Comparison of ENCODE assay signal across 12 mouse cellular contexts in the genomic region with DNA sequence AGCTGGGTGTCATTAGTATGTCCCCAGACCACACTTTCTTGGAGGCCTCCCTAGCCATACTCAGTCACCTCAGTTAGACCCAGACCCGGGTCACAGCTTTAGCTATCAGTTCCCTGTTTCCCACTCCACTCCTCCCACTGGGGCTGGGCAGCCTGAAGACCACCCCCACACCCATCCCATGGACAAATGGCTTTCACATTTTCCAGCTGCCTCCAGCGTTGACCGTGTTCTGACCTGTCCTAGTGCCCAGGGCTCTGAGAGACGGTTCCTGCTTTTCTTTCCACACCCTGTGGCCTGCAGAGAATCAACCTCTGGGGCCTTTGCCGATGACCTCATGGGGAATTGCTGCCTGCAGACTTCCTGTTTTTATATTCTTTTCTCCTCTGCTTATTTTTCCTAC. TPM values are rescaled to one million over a fixed set of nuclear protein-coding genes. Genes with fewer than 3 reads are reported as not detected.
A peak's percentile ranks its signal among the peaks of the same experiment; 100 is the strongest.
DNase-seq lines count a peak whose midpoint lies in the region; ATAC-seq and TF ChIP-seq lines count a peak whose summit lies in the region.
"Had no signal": no experiment of that assay in that cellular context is flagged by ENCODE, and none has a peak within 500 bp of the region (broad histone marks: within the 10 kb centered on the region; RNA-seq: fewer than 3 reads in every experiment).

No protein-coding gene starts in this region.

- H3K4me3 ChIP-seq in forebrain, embryonic 11.5 days (ENCODE audit: low read depth, low read length), result no peak overlapping the region
- H3K4me3 ChIP-seq in forebrain, embryonic 16.5 days (replicated peaks; ENCODE audit: low read length), result no peak overlapping the region
- H3K4me3 ChIP-seq in heart, embryonic 12.5 days, result no peak overlapping the region
- H3K4me3 ChIP-seq: hindbrain, embryonic 15.5 days; liver, embryonic 13.5 days had no signal

- peak; percentile 53 for DNase-seq in forebrain, embryonic 11.5 days (ENCODE audit: low spot score)
- DNase-seq in brain, embryonic 14.5 days (ENCODE audit: low read depth), result peak; percentile 21
- peak; percentile 26 to 51 for DNase-seq in kidney, postnatal 25 days
- no peak for DNase-seq in thymus, postnatal 0 days (ENCODE audit: low spot score)
- no peak for DNase-seq in layer of hippocampus, adult 9-11 months
- DNase-seq in adrenal gland, adult 18-20 months (ENCODE audit: low spot score in 2 of 2), result no peak
- DNase-seq: cerebellum, postnatal 14 days; liver, embryonic 13.5 days; thymus, postnatal 25 days had no signal

- no peak overlapping the region for H3K27ac ChIP-seq in forebrain, embryonic 11.5 days (ENCODE audit: low read depth, low read length)
- H3K27ac ChIP-seq in forebrain, embryonic 16.5 days (ENCODE audit: low read length), result no peak overlapping the region
- H3K27ac ChIP-seq in heart, embryonic 12.5 days (ENCODE audit: poor library complexity, severe bottlenecking), result peak overlapping the region; percentile 89
- H3K27ac ChIP-seq: hindbrain, embryonic 15.5 days; liver, embryonic 13.5 days had no signal

- no peak overlapping the region for H3K9ac ChIP-seq in forebrain, embryonic 11.5 days (ENCODE audit: low read length)
- no peak overlapping the region for H3K9ac ChIP-seq in forebrain, embryonic 16.5 days (replicated peaks; ENCODE audit: low read depth, low read length)
- H3K9ac ChIP-seq in heart, embryonic 12.5 days, result no peak overlapping the region
- H3K9ac ChIP-seq: hindbrain, embryonic 15.5 days; liver, embryonic 13.5 days had no signal

- TF ChIP-seq CTCF in brain, embryonic 14.5 days (IDR thresholded peaks at IDR 0.05; ENCODE audit: borderline replicate concordance, extremely low read depth, insufficient read depth, insufficient read length), result no peak

- no peak for TF ChIP-seq POLR2A in brain, embryonic 14.5 days (IDR thresholded peaks at IDR 0.05; ENCODE audit: borderline replicate concordance, extremely low read depth, insufficient read depth, insufficient read length, poor library complexity, severe bottlenecking)

- H3K4me2 ChIP-seq in forebrain, embryonic 11.5 days (ENCODE audit: low read depth, low read length, severe bottlenecking), result no peak overlapping the region
- H3K4me2 ChIP-seq in forebrain, embryonic 16.5 days (ENCODE audit: low read length), result no peak overlapping the region
- peak overlapping the region; percentile 27; the same call in 1 of the 2 replicates for H3K4me2 ChIP-seq in heart, embryonic 12.5 days
- H3K4me2 ChIP-seq: hindbrain, embryonic 15.5 days; liver, embryonic 13.5 days had no signal

- no peaks in the 10 kb centered on the region for H3K36me3 ChIP-seq in forebrain, embryonic 11.5 days (ENCODE audit: control insufficient read depth, insufficient read depth, low read length)
- no peaks in the 10 kb centered on the region for H3K36me3 ChIP-seq in forebrain, embryonic 16.5 days (ENCODE audit: control insufficient read depth, insufficient read depth)
- no peaks in the 10 kb centered on the region for H3K36me3 ChIP-seq in heart, embryonic 12.5 days
- H3K36me3 ChIP-seq: hindbrain, embryonic 15.5 days; liver, embryonic 13.5 days had no signal

- no peaks in the 10 kb centered on the region for H3K4me1 ChIP-seq in forebrain, embryonic 11.5 days (replicated peaks; ENCODE audit: control insufficient read depth, insufficient read depth, low read length)
- no peaks in the 10 kb centered on the region for H3K4me1 ChIP-seq in forebrain, embryonic 16.5 days (replicated peaks; ENCODE audit: control insufficient read depth, insufficient read depth, low read length)
- H3K4me1 ChIP-seq in heart, embryonic 12.5 days (replicated peaks), result peaks cover 37% of the 10 kb centered on the region
- H3K4me1 ChIP-seq: hindbrain, embryonic 15.5 days had no signal

- no peaks in the 10 kb centered on the region for H3K27me3 ChIP-seq in forebrain, embryonic 11.5 days (ENCODE audit: control insufficient read depth, insufficient read depth, low read length)
- no peaks in the 10 kb centered on the region for H3K27me3 ChIP-seq in forebrain, embryonic 16.5 days (replicated peaks; ENCODE audit: control insufficient read depth, insufficient read depth, low read length)
- H3K27me3 ChIP-seq in heart, embryonic 12.5 days (replicated peaks), result no peaks in the 10 kb centered on the region
- H3K27me3 ChIP-seq: hindbrain, embryonic 15.5 days; liver, embryonic 13.5 days had no signal

- 62% methylated on average over 5 of the region's 5 CpGs for WGBS in forebrain, embryonic 11.5 days
- WGBS in forebrain, embryonic 16.5 days, result 72% methylated on average over 5 of the region's 5 CpGs
- WGBS in heart, embryonic 12.5 days, result 5% methylated on average over 5 of the region's 5 CpGs

- ATAC-seq in forebrain, embryonic 11.5 days (replicated peaks; ENCODE audit: low FRiP score), result no peak
- ATAC-seq in forebrain, embryonic 16.5 days, result no peak
- ATAC-seq in heart, embryonic 12.5 days (ENCODE audit: insufficient number of reproducible peaks, low FRiP score), result peak; percentile 89

- no peaks in the 10 kb centered on the region for H3K9me3 ChIP-seq in forebrain, embryonic 11.5 days (ENCODE audit: control insufficient read depth, low read length)
- no peaks in the 10 kb centered on the region for H3K9me3 ChIP-seq in forebrain, embryonic 16.5 days (ENCODE audit: control insufficient read depth, low read length)
- no peaks in the 10 kb centered on the region; the same call in 1 of the 2 replicates for H3K9me3 ChIP-seq in heart, embryonic 12.5 days (replicated peaks)
- H3K9me3 ChIP-seq: hindbrain, embryonic 15.5 days; liver, embryonic 13.5 days had no signal

RNA-seq across cellular contexts. Expression of a gene that starts 36.5 kb away (rescaled TPM):
- 25.2 and 25.6 TPM in 2 replicates for polyA plus RNA-seq in forebrain, embryonic 11.5 days (2014; fragmentation: Nextera tagmentation; extraction: Ambion mirVana)
- 15.0 and 21.2 TPM in 2 replicates for polyA plus RNA-seq in forebrain, embryonic 16.5 days (2015; fragmentation: Nextera tagmentation; extraction: Ambion mirVana)
- 9.2 and 18.2 TPM in 2 replicates for polyA plus RNA-seq in brain, embryonic 14.5 days (2012; rRNA removed)
- polyA plus RNA-seq in heart, embryonic 12.5 days (2016; fragmentation: Nextera tagmentation; extraction: Ambion mirVana), result 38.9 and 39.0 TPM in 2 replicates
- 11.7 and 12.4 TPM in 2 replicates for polyA plus RNA-seq in thymus, postnatal 0 days (2015; fragmentation: Nextera tagmentation; extraction: Ambion mirVana)
- total RNA-seq in adrenal gland, adult 18-20 months (2021), result 10 to 100 TPM; 29.2 to 32.0 TPM

RNA-seq across cellular contexts. Expression of a gene that starts 45.0 kb away (rescaled TPM):
- 1.4 and 2.5 TPM in 2 replicates for polyA plus RNA-seq in forebrain, embryonic 11.5 days (2014; fragmentation: Nextera tagmentation; extraction: Ambion mirVana)
- 8.4 and 10.3 TPM in 2 replicates for polyA plus RNA-seq in forebrain, embryonic 16.5 days (2015; fragmentation: Nextera tagmentation; extraction: Ambion mirVana)
- polyA plus RNA-seq in brain, embryonic 14.5 days (2012; rRNA removed), result 9.8 and 14.2 TPM in 2 replicates
- 0.83 and 0.87 TPM in 2 replicates for polyA plus RNA-seq in heart, embryonic 12.5 days (2016; fragmentation: Nextera tagmentation; extraction: Ambion mirVana)
- 1.4 and 1.9 TPM in 2 replicates for polyA plus RNA-seq in thymus, postnatal 0 days (2015; fragmentation: Nextera tagmentation; extraction: Ambion mirVana)
- total RNA-seq in adrenal gland, adult 18-20 months (2021), result 1 to 10 TPM; 2.5 to 3.5 TPM

Comparison
In these comparisons a context has a peak if more than half of its experiments do, and no peak if none do; other contexts are left out.
1. DNase-seq: peak in forebrain, embryonic 11.5 days (single experiment), brain, embryonic 14.5 days (single experiment) and kidney, postnatal 25 days (2 of 2); none in thymus, postnatal 0 days (single experiment), layer of hippocampus, adult 9-11 months (single experiment) and adrenal gland, adult 18-20 months (0 of 2).